Mouse (Mus musculus) CH12.LX (cell line): ENCODE results near the gene Pipox.

Experiments
- CHD1 ChIP-seq: IDR thresholded peaks from 2 replicates; pipeline ENCODE4 v1.6.1; 2012; ENCODE audit warnings: low read depth, low read length, improper control_type of control experiment, inconsistent platforms
- CHD2 ChIP-seq: IDR thresholded peaks from 2 replicates; pipeline ENCODE4 v1.6.1; 2011; ENCODE audit warnings: low read length, improper control_type of control experiment
- CTCF ChIP-seq, 2 experiments: IDR thresholded peaks in 1 of 2; conservative IDR thresholded peaks in 1 of 2; 2 replicates each; pipeline ENCODE4 v1.5.1; 2011 to 2012; ENCODE audit warnings: low read depth in 2 of 2, low read length in 2 of 2, improper control_type of control experiment in 1 of 2, inconsistent platforms in 1 of 2, mild to moderate bottlenecking in 1 of 2, moderate library complexity in 1 of 2
- EP300 ChIP-seq: IDR thresholded peaks from 2 replicates; pipeline ENCODE4 v1.6.1; 2011; ENCODE audit warnings: low read length, improper control_type of control experiment
- POLR2A ChIP-seq: IDR thresholded peaks from 2 replicates; pipeline ENCODE4 v1.6.1; 2011; ENCODE audit warnings: low read depth, mild to moderate bottlenecking, improper control_type of control experiment, low read length
- SIN3A ChIP-seq: IDR thresholded peaks from 2 replicates; pipeline ENCODE4 v1.6.1; 2012; ENCODE audit warnings: low read length, improper control_type of control experiment, inconsistent platforms
- SMC3 ChIP-seq: IDR thresholded peaks from 2 replicates; pipeline ENCODE4 v1.6.1; 2011; ENCODE audit warnings: low read depth, low read length, improper control_type of control experiment
- USF1 ChIP-seq: IDR thresholded peaks from 2 replicates; pipeline ENCODE4 v1.6.1; 2014; ENCODE audit warnings: low read depth, mild to moderate bottlenecking, inconsistent platforms, low read length, improper control_type of control experiment
- ZC3H11A ChIP-seq: IDR thresholded peaks from 2 replicates; pipeline ENCODE4 v1.6.1; 2012; ENCODE audit warnings: low read depth, mild to moderate bottlenecking, inconsistent platforms, low read length, improper control_type of control experiment
- ZNF384 ChIP-seq: IDR thresholded peaks from 2 replicates; pipeline ENCODE4 v1.6.1; 2012; ENCODE audit warnings: low read depth, low read length, improper control_type of control experiment, inconsistent platforms

DNA sequence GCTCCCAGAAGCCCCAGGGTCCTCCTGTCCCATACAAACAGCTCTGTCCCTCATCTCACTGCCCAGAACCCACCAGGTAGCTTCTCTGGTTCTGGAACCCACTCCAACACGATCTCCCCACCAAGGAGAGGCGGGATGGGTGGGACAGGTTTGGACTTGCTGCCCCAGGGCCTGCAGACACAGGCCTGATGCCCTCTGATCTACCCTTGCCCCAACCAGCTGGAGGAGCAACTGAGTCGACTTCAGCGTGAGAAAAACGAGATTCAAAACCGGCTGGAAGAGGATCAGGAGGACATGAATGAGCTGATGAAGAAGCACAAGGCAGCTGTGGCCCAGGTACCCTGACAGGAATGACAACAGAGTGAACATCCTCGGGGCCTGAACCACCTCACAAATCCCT is 44.7 kb downstream of the Pipox start:
- no peak for TF ChIP-seq CTCF (conservative IDR thresholded peaks at IDR 0.05 in 1 of 2, IDR thresholded peaks at IDR 0.05 in 1 of 2; ENCODE audit: low read depth in 2 of 2, low read length in 2 of 2)
- no peak for TF ChIP-seq USF1
- TF ChIP-seq CHD1: no peak
- no peak for TF ChIP-seq EP300
- TF ChIP-seq POLR2A: no peak
- no peak for TF ChIP-seq SMC3
- no peak for TF ChIP-seq ZNF384
- no peak for TF ChIP-seq ZC3H11A
- no peak for TF ChIP-seq SIN3A
- TF ChIP-seq CHD2: no peak
